Mouse (Mus musculus): Measurements from ENCODE around the gene Myl3.

DNA sequence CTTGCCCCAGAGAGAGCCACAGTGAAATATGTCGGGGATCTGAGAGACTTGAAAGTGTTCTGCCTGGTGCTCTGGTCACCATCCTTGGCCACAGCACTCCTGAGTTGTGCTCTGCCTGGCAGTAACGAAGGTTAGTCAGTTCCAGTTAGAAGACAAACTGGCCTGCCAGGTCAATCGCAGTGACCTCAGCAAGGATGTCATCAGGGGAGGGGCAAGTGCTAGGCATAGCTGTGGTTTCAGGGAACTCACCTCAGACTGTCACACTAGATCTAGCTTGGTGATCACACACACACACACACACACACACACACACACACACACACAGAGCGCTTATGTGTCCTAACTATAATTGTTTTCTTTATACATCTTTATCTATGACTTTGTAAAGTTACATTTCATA is 61.6 kb downstream of the Myl3 start:
- TF ChIP-seq CTCF (IDR thresholded peaks at IDR 0.05; ENCODE audit: extremely low read depth, insufficient read depth, insufficient read length, insufficient replicate concordance), result no peak
- TF ChIP-seq POLR2A (IDR thresholded peaks at IDR 0.05; ENCODE audit: low read depth, low read length), result no peak

All from spleen, adult 2 months (tissue).